Mouse (Mus musculus) forebrain, embryonic 10.5 days (tissue): ENCODE results near the gene Chrna9. TPM values are rescaled to one million over a fixed set of nuclear protein-coding genes. Genes with fewer than 3 reads are reported as not detected.

ENCODE experiments used
- DNase-seq: peaks from one replicate; pipeline ENCODE4 v3.0.0-alpha.2; 2017; ENCODE audit warnings: low spot score; ENCODE audit errors: extremely low spot score
- H3K27ac ChIP-seq: fragments of 300-500 bp; sonication (generic); 2 replicates; pipeline ENCODE4 v1.5.1; 2016; ENCODE audit warnings: mild to moderate bottlenecking
- H3K27me3 ChIP-seq: fragments of 300-500 bp; sonication (generic); 2 replicates; pipeline ENCODE4 v1.6.1; 2016; ENCODE audit warnings: mild to moderate bottlenecking; ENCODE audit not compliant: poor library complexity, severe bottlenecking
- H3K36me3 ChIP-seq: fragments of 300-500 bp; sonication (generic); replicated peaks from 2 replicates; pipeline ENCODE4 v1.6.1; 2016; ENCODE audit warnings: mild to moderate bottlenecking, moderate library complexity
- H3K4me1 ChIP-seq: fragments of 300-500 bp; sonication (generic); 2 replicates; pipeline ENCODE4 v1.6.1; 2016
- H3K4me3 ChIP-seq: fragments of 300-500 bp; sonication (generic); 2 replicates; pipeline ENCODE4 v1.5.1; 2016; ENCODE audit warnings: mild to moderate bottlenecking, moderate library complexity
- H3K9me3 ChIP-seq: fragments of 300-500 bp; sonication (generic); 2 replicates; pipeline ENCODE4 v1.6.1; 2016; ENCODE audit warnings: mild to moderate bottlenecking, moderate library complexity
- WGBS: fragments of 180-500 bp; shearing (Covaris S2); methylation state at CpG from one replicate; pipeline ENCODE4 v1.1.7; 2016; 5-methylcytosine and 5-hydroxymethylcytosine counted together
- polyA plus RNA-seq: library from polyadenylated mRNA; unstranded; fragments of >200 nt; fragmentation: Nextera tagmentation; extraction: Ambion mirVana; gene quantifications from 2 replicates; pipeline ENCODE4 v1.2.1, GENCODE M21; 2016

Chrna9 gene
- polyA plus RNA-seq, 1 experiment from 2014 or later = not detected

DNA sequence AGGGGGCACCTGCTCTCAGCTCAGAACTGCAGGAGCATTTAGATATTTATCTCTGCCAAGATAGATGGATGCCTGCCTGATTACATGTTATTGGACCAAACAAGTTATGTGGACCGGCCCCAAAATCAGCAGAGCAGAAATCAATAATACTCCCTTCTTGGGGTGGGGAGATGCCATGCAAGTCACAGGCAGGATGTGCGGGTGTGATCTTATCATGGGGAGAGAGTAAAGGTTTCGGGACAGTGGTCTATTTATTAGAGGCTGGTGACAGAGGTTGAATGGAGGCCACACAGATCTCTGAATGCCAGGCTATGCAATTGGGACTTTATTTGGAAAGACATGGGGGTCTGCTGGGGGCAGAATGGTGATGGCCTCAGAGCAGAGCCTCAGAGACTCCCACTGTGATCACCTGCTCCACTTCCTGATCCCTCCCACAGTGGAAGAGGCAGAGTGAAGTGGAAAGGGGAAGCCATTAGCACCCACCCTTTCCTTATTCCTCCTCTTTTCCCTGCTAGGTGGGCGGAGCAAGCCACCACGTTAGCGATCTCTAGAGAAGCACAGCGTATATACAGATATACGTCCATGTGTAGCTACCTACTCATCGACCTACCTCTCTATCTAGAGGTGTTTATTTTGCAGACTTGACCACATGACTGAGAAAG lies 13.1 kb upstream of the Chrna9 start:
- H3K9me3 ChIP-seq = no peaks in the 10 kb centered on the region
- no peak overlapping the region for H3K27ac ChIP-seq
- 84% methylated on average over 9 of the region's 9 CpGs for WGBS
- no peaks in the 10 kb centered on the region for H3K36me3 ChIP-seq
- DNase-seq = no peak
- H3K4me3 ChIP-seq = no peak overlapping the region
- peaks cover 14% of the 10 kb centered on the region for H3K4me1 ChIP-seq
- no peaks in the 10 kb centered on the region for H3K27me3 ChIP-seq

DNA sequence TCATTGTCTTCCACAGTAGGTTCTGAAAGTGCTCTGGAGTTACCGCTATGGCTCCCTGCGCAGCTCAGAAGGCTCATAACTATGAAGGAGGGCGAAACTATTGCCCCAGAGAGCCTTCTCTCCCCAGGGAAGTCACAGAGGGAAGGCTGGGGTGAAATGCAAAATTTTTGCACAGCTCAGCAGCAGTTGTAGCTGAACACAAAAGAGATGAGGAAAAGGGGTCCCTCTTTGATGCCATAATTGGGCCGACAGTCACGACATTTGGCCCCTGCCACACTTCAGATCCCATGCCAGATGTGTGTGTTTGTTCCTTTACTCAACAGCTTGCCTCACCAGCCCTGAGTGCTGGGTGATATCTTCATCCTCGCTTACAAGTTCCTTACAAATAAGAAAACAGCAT lies 8.1 kb upstream of the Chrna9 start:
- H3K36me3 ChIP-seq = no peaks in the 10 kb centered on the region
- H3K4me1 ChIP-seq = no peaks in the 10 kb centered on the region
- no peak overlapping the region for H3K27ac ChIP-seq
- no peaks in the 10 kb centered on the region for H3K27me3 ChIP-seq
- 88% methylated on average over 6 of the region's 6 CpGs for WGBS
- no peaks in the 10 kb centered on the region for H3K9me3 ChIP-seq
- DNase-seq = no peak
- no peak overlapping the region for H3K4me3 ChIP-seq

DNA sequence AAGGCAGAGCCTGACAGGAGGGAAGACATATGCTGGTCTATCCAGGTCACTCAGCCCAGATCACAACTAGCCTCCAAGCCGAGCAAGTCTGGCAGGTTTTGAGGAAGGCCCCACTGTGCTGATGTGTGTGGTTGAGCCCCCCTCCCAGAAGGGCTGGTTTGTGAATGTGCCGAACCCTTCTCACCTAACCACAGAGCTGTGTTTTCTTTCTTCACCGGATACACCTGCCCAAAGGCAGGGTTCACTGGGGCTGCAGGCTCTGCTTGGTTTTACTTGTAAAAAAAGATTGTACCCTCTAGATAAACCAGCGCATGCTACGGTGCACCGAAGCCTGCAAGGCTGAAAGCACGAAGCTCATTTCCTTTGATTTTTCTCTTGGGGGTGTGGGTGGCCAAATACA lies 5.6 kb upstream of the Chrna9 start:
- no peaks in the 10 kb centered on the region for H3K36me3 ChIP-seq
- no peak for DNase-seq
- no peaks in the 10 kb centered on the region for H3K4me1 ChIP-seq
- H3K4me3 ChIP-seq = no peak overlapping the region
- H3K27me3 ChIP-seq = no peaks in the 10 kb centered on the region
- WGBS = 89% methylated on average over 7 of the region's 7 CpGs
- H3K27ac ChIP-seq = no peak overlapping the region
- no peaks in the 10 kb centered on the region for H3K9me3 ChIP-seq

DNA sequence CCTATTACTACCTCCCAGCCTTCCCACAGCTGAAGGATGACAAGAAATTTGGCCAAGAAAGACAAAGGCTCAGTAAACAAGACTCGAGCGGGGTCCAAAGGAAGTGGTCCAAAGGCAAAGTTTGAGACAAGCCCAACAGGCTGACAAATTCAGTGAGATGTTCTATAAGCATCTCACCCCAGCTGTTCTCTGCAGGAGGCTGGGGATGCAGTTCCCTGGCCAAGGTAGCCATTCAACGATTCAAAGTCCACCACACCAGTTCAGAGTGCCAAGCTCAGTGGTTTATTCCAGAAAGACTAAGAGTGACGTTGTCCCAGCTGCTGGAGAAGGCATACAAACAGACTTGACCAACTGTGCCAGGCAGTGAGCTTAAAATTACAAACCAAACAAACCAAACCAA lies 4.5 kb upstream of the Chrna9 start:
- DNase-seq = no peak
- Histone ChIP-seq H3K4me1 (no peaks in the 10 kb centered on the region), H3K9me3 (no peaks in the 10 kb centered on the region), H3K36me3 (no peaks in the 10 kb centered on the region), H3K27me3 (no peaks in the 10 kb centered on the region), H3K27ac (no peak overlapping the region), H3K4me3 (no peak overlapping the region)
- WGBS = 75% methylated on average over 4 of the region's 4 CpGs

DNA sequence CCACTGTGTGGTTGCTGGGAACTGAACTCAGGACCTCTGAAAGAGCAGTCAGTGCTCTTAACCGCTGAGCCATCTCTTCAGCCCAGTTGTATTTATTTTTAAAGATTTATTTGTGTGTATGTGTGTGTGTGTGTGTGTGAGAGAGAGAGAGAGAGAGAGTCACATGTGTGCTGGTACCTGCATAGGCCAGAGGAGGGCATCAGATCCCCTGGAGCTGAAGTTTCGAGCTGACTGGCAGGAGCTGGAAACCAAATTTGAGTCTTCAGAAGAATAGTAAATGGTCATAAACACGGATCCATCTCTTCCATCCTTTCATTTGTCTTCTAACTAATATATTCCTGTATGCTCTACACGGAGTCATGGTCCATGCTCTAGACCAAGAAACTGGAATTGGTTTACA lies 1.5 kb upstream of the Chrna9 start:
- Histone ChIP-seq H3K36me3 (no peaks in the 10 kb centered on the region), H3K4me1 (0 out of 2 replicates have a peak, but pooled peaks cover 4% of the 10 kb centered on the region), H3K9me3 (no peaks in the 10 kb centered on the region), H3K27ac (no peak overlapping the region), H3K27me3 (no peaks in the 10 kb centered on the region), H3K4me3 (no peak overlapping the region)
- 86% methylated on average over 4 of the region's 4 CpGs for WGBS
- no peak for DNase-seq

DNA sequence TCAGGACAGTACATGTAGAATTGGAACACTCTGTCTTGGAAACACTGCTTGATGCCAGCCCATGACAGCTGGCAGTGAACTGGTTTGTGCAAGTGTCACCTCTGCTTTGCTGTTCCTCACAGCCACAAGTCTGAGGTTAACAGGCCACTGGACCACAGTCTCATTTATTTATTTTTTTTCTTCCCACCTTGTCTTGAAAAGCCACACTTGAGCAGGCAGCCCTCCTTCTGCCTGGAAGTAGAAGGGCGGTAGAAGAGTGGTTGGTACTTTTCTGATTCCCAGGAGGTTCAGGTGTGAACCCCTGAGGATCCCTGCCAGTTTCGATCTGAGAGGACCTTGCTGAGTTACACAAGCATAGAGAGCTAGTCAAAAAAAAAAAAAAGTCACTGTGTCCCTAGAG lies 957 bp upstream of the Chrna9 start:
- H3K4me1 ChIP-seq = 0 out of 2 replicates have a peak, but pooled peaks cover 4% of the 10 kb centered on the region
- H3K27ac ChIP-seq = no peak overlapping the region
- H3K36me3 ChIP-seq = no peaks in the 10 kb centered on the region
- no peaks in the 10 kb centered on the region for H3K9me3 ChIP-seq
- no peaks in the 10 kb centered on the region for H3K27me3 ChIP-seq
- no peak overlapping the region for H3K4me3 ChIP-seq
- DNase-seq = no peak
- WGBS = 90% methylated on average over 2 of the region's 2 CpGs

DNA sequence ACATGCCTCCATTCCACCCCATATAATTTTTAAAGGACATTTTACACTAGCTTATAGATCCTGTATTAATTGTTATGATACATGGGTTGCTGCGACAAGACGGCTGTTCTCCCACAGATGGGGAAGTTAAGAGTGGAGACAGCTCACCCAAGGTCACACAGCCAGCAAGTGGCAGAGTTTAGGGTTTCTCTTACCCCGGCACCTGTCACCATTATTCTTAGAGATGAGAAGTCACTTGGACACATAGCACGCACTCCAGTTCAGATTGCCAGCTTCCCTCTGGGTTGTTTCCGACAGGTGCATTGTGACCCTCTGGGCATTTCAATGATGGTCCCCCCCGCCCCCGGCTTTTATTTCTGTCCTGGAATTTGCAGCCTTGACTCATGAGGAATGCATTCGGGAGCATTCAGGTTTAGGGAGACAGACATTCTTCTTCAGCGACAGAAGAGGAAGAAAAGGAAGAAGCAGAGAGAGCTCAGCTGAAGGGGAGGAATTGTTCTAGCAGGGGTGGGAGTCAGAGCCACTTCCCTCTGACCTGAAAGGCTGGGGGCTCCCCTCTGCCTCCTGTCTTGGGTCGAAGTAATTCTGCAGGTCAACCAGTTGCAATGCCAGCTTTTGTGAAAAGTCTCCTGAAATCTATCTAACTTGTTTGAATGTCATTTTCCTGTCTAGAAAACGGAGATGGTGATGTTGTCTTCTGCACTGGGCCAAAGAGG lies 2.4 kb downstream of the Chrna9 start:
- H3K36me3 ChIP-seq = no peaks in the 10 kb centered on the region
- no peaks in the 10 kb centered on the region for H3K27me3 ChIP-seq
- no peak overlapping the region for H3K4me3 ChIP-seq
- H3K27ac ChIP-seq = no peak overlapping the region
- no peaks in the 10 kb centered on the region for H3K9me3 ChIP-seq
- WGBS = 80% methylated on average over 11 of the region's 11 CpGs
- 0 out of 2 replicates have a peak, but pooled peaks cover 4% of the 10 kb centered on the region for H3K4me1 ChIP-seq
- no peak for DNase-seq

DNA sequence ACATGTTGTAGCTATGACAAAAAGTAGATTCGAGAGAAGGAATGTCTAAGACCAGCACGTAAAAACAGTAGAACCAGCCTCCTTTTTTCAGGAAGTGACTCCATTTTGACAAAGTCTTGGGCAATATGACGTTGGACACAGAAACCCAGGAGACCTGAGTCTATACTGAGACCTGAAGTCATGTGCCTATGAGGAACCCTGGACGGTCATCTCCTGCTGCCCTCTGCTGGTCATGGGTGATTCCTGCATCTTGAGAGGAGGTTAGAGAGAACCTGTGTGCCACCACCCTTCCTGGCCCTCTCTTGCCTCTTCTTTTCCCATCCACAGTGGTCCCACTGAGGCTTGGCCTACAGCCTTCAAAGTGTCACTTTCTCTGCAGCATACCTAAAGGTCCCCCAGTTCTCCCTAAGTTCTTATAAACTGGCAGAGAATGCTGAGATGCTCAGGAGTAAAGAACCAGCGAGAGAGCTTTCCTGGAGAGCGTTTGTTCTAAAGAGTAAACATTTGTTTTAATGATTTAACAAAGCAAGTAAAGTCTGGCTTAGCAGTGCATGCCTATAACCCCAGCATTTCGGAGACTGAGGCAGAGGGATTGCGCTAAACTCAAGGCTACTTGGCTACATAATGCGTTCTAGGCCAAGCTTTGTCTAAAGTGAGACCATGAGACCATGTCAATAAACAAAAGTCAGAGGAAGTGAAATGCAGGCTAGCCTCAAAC lies 3.4 kb downstream of the Chrna9 start:
- 59% methylated on average over 9 of the region's 9 CpGs for WGBS
- 0 out of 2 replicates have a peak, but pooled peaks cover 4% of the 10 kb centered on the region for H3K4me1 ChIP-seq

DNA sequence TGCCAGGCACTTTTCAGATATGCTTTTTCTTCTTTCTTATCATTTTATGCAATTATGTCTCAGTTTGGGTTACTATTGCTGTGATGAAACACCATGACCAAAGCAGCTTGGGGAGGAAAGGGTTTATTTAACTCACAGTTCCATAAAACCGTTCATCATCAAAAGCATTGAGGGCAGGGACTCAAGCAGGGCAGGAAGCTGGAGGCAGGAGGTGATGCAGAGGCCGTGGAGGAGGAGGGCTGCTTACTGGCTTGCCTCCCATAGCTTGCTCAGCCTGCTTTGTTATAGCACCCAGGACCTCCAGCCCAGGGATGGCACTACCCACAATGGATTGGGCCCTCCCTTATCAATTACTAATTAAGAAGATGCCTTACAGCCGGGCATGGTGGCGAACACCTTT lies 6.4 kb downstream of the Chrna9 start:
- H3K4me3 ChIP-seq = no peak overlapping the region
- H3K9me3 ChIP-seq = no peaks in the 10 kb centered on the region
- DNase-seq = no peak
- 0 out of 2 replicates have a peak, but pooled peaks cover 4% of the 10 kb centered on the region for H3K4me1 ChIP-seq
- WGBS = 73% methylated on average over 4 of the region's 4 CpGs
- H3K27ac ChIP-seq = no peak overlapping the region
- H3K36me3 ChIP-seq = no peaks in the 10 kb centered on the region
- no peaks in the 10 kb centered on the region for H3K27me3 ChIP-seq

More for the DNA sequence above, 3.4 kb downstream of the Chrna9 start:
- no peak overlapping the region for H3K27ac ChIP-seq
- no peaks in the 10 kb centered on the region for H3K9me3 ChIP-seq
- no peaks in the 10 kb centered on the region for H3K27me3 ChIP-seq
- DNase-seq = peak; percentile 79
- H3K4me3 ChIP-seq = no peak overlapping the region
- no peaks in the 10 kb centered on the region for H3K36me3 ChIP-seq

DNA sequence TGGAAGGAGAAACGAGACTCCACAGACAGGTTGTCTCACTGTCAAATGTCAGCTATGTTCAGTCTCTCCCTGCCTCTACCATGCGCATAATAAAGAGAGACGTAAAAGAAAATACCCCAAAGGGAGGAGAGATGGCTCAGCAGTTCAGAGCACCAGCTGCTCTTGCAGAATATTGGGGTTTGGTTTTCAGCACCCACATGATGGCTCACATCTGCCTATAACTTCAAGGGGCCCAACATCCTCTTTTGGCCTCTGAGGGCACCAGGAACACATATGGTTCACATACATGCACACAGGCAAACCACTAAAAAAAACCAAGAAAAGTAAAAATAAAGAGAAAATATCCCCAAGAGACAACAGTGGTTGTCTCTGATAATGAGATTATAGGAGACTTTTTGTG lies 15.1 kb downstream of the Chrna9 start:
- no peak for DNase-seq
- 72% methylated on average over 3 of the region's 3 CpGs for WGBS
- Histone ChIP-seq H3K4me3 (no peak overlapping the region), H3K4me1 (peaks cover 23% of the 10 kb centered on the region), H3K27me3 (no peaks in the 10 kb centered on the region), H3K36me3 (no peaks in the 10 kb centered on the region), H3K27ac (peak overlapping the region; percentile 91), H3K9me3 (no peaks in the 10 kb centered on the region)

DNA sequence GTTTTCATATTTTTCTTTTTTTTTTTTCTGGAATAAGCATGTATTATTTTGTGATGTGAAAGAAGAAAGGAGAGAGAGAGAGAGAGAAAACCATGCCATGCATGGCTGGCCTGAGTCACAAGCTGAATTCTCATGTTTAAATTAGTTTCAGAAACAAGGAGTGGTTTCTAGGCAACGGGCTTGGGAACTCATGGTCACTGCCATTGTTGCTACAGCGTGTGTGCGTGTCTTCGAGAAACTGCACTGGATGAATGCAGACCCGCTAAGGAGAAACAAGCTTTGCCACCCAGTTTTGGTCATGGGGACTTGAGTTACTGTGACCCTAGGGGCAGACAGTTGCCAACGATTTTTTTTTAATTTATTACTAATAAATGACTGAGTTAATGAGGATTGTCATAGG lies 15.5 kb downstream of the Chrna9 start:
- H3K4me1 ChIP-seq = peaks cover 27% of the 10 kb centered on the region
- H3K27ac ChIP-seq = peak overlapping the region; percentile 91
- H3K4me3 ChIP-seq = peak overlapping the region; percentile 33
- H3K27me3 ChIP-seq = no peaks in the 10 kb centered on the region
- H3K9me3 ChIP-seq = no peaks in the 10 kb centered on the region
- no peaks in the 10 kb centered on the region for H3K36me3 ChIP-seq
- peak; percentile 74 for DNase-seq
- 37% methylated on average over 6 of the region's 6 CpGs for WGBS

DNA sequence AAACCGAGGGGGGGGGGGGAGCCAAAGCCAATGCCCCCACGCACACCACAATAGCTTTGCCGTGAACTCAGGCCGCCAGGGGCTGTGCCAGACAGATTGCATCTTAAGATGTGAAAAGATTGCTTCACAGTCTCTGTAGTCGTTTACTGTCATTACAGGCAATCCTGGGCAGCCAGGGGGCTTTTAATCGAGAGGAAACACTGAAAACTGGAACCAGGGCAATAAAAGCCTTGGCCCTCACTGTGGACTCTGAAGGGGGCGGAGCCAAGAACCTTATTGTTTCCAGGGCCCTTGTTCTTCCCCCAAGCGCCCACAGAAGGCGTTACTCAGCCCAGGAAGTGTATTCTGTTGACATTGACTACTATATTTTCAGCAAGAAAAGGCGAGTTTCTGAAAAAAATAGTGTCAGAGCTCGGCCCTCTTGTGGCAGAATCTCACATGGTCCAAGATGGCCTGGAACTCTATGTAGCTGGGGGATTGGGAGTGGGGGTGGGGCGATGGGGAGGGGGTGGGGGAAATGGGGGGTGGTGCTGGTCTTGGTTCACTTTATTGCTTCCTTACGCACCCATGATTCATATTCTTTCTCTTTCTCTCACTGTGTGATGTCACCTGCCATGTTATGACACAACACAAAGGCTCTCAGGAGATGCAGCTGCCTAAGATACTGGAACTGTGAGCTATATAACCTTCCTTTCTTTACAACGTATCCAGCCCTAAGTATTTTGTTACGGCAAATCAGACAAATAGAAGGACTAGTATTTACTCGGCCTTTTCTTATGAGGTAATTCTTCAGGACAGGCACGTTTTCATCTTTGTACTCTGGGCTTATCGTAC lies 16.2 kb downstream of the Chrna9 start:
- Histone ChIP-seq H3K4me3 (peak overlapping the region; percentile 33), H3K36me3 (no peaks in the 10 kb centered on the region), H3K9me3 (no peaks in the 10 kb centered on the region), H3K27me3 (no peaks in the 10 kb centered on the region), H3K4me1 (peaks cover 34% of the 10 kb centered on the region), H3K27ac (peak overlapping the region; percentile 91)
- WGBS = 55% methylated on average over 18 of the region's 18 CpGs
- DNase-seq = peak; percentile 55
